Mouse (Mus musculus) neutrophil, adult 5-6 weeks (primary cell): Measurements from ENCODE around the gene BC005624. TPM values are rescaled to one million over a fixed set of nuclear protein-coding genes. Genes with fewer than 3 reads are reported as not detected.
"Not testable (repeated sequence)": the region's sequence is repeated elsewhere in the genome, so short reads cannot be mapped to it uniquely, and the experiment has no call there.

Experiments used
- ATAC-seq: fragments of 151-379, 151-347 bp; 2 replicates; pipeline ENCODE4 v1.8.0; 2017; ENCODE audit warnings: mild to moderate bottlenecking, moderate TSS enrichment; ENCODE audit not compliant: insufficient number of reproducible peaks, poor library complexity, low FRiP score, severe bottlenecking; ENCODE audit errors: extremely low read depth
- total RNA-seq: library from RNA; stranded (forward); fragments of 200-1000 nt; gene quantifications from 2 replicates; pipeline ENCODE4 v1.2.3, GENCODE M21; 2017

BC005624 gene
- total RNA-seq, 1 experiment from 2014 or later: 128 TPM

GRCm38 (mm10) chr2:30933917-30934450, 48.0 kb downstream of the BC005624 start:
- peak; percentile 76 for ATAC-seq

- no peak for ATAC-seq
These were observed 49.0 kb downstream of the BC005624 start for GRCm38 (mm10) chr2:30933032-30933431.

- ATAC-seq: no peak
These were observed 50.1 kb downstream of the BC005624 start for GRCm38 (mm10) chr2:30931922-30932321.

DNA sequence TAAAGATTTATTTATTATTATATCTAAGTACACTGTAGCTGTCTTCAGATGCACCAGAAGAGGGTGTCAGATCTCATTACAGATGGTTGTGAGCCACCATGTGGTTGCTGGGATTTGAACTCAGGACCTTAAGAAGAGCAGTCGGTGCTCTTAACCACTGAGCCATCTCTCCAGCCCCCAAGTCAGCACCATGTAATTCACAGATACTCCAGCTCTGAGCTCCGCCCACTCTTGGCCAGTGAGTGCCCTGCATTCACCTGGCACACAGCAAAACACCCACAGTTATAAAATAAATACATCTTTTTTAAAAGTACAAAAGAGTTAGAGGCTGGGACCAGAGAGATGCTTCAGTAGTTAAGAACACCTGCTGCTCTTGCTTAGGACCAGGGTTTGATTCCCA, 51.2 kb downstream of the BC005624 start:
- not testable (repeated sequence) for ATAC-seq

- no peak for ATAC-seq
These were observed 52.4 kb downstream of the BC005624 start, which contains the start of gene Ptges for GRCm38 (mm10) chr2:30929483-30930045. TSS of gene Ptges (minus strand) at chr2:30929863.

- peak; percentile 80 for ATAC-seq
These were observed 53.0 kb downstream of the BC005624 start for GRCm38 (mm10) chr2:30928893-30929482.

DNA sequence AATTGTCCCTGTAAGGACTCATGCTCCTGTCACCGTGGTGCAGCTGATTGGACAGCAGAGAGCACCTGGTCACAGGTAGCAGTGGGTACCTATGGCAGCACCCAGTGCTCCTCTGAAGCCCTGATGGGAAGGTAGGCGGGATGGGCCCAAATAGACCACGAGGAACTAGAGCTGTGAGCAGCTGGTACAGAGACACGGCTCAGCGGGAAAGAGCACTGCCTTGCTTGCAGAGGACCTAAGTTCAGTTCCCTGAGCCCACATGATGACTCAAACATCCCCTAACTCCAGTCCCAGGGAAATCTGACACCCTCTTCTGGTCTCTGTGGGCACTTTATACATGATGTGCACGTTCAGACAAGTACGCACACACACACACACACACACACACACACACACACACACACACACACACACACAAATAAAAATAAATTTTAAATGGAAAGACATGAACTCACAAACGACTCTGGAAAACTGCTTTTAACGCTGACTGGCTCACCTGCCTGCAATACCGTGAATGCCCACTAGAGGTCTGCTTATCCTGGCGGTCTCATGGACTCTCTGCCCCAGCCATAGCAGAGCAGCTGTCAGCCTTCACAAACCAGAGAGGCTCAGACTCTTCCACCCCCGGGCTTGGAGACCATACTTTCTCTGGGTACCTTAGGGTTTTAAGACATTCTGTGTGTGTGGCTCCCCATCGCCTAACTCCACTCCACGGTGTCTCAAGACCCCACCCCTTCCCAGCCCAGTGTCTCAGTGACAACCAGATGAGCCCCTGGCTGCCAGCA, 54.0 kb downstream of the BC005624 start:
- ATAC-seq: peak; percentile 56

GRCm38 (mm10) chr2:30927151-30927781, 54.7 kb downstream of the BC005624 start:
- no peak for ATAC-seq

- ATAC-seq: no peak
These were observed 55.6 kb downstream of the BC005624 start for GRCm38 (mm10) chr2:30926381-30926780.

DNA sequence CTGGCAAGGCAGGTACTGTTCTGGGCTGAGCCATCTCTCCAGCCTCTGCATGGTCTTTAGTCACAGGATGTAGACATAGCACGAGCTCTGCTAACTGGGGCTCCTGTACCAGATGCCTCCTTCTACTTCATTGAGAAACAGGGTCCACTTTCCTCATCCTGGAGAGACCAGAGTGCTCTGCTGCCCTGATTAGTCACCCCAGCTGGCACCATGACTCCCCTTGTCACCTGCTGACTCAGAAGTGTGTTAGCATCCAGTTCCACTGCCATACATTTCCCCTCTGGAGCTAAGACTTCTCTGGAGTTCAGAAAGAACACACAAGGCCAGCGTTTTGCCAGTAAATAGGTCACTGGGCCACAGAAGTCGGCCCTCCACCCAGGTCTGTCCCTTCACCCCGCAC, 56.8 kb downstream of the BC005624 start:
- no peak for ATAC-seq

GRCm38 (mm10) chr2:30923099-30923498, 58.9 kb downstream of the BC005624 start:
- no peak for ATAC-seq

Other genes with a start within 250 kb of the BC005624 start
- gene 1700001O22Rik, start 178.5 kb downstream of the BC005624 start, total RNA-seq: not detected in 2 replicates
- gene Ntmt1, start 174.4 kb downstream of the BC005624 start, total RNA-seq: 13.3 and 15.0 TPM in 2 replicates
- 23.0 and 28.4 TPM in 2 replicates for gene Asb6, start 151.9 kb downstream of the BC005624 start, total RNA-seq
- gene Prrx2, start 147.2 kb downstream of the BC005624 start, total RNA-seq: 0.37 TPM in 1 of 2 replicates, not detected in the other
- not detected in 2 replicates for gene Ptges, start 52.3 kb downstream of the BC005624 start, total RNA-seq
- gene Tor1b, start 29.2 kb downstream of the BC005624 start, total RNA-seq: 30.9 and 38.5 TPM in 2 replicates
- 64.5 and 65.3 TPM in 2 replicates for gene Tor1a, start 14.3 kb downstream of the BC005624 start, total RNA-seq
- gene Usp20, start 78 bp upstream of the BC005624 start, total RNA-seq: 8.7 and 9.8 TPM in 2 replicates
- gene Fnbp1, start 159.8 kb upstream of the BC005624 start, total RNA-seq: 75.8 and 83.0 TPM in 2 replicates
- gene Gpr107, start 170.1 kb upstream of the BC005624 start, total RNA-seq: 56.0 and 58.8 TPM in 2 replicates